Mouse (Mus musculus): ENCODE measurements around the gene Ecel1. TPM values are rescaled to one million over a fixed set of nuclear protein-coding genes. Genes with fewer than 3 reads are reported as not detected.

Ecel1 gene
- polyA plus RNA-seq, 1 experiment from 2014 or later: 0.55 TPM

DNA sequence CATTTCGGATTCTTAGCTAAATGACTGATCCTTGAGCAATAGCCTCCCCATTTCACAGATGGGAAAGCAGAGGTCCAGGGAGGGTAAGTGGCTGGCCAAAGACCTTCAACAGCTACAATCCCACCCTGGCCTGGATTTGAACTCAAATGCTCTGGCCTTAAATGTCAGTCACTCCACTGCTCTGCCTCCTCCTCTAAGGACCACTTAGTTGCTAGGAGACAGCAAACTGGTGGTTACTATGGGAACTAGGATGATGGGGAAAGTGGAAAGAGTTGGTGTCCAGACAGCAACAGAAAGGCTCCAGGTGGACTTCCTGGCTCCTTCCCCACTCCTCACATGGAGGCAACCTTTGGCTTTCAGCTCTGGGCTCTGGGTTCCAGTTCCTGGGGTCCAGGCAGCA is 15.0 kb upstream of the Ecel1 start:
- DNase-seq (ENCODE audit: low spot score): no peak

DNA sequence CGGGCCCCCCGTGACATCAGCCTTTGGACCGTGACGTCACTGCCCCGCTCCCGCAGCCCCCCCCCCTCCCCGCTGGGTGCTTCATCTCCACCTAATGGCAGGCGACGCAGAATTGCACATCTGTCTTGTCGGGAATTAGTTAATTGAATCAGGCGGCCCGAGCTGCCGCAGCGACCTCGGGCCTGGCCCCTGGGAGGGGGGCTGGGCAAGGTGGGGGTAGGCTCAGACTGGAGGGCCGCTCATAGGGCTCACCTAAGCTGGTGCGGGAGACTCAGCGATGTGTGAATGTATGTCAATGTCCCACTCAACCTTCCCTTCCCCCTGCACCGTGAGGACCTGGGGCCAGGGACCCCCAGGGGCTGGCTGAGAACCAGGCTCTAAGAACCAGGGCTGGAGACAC is 14.1 kb upstream of the Ecel1 start:
- no peak for DNase-seq (ENCODE audit: low spot score)

DNA sequence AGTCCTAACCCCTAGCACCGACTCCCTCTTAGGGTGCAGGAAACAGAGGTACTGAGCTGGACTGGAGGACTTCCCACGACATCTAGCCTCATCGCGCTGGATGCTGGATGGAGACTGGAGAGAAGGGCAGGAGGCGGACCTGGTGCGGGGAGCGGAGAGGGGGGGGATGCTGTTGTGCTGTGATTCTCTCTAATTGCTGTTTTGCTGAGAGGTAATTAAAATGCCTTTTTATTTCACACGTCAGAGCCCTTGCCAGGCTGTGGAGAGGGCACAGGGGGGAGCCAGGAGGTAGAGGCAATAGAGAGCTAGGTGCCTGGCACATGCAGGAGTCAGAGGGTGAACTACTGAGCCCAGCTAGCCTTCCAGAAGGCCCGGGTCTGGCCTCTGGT is 8.5 kb upstream of the Ecel1 start:
- DNase-seq (ENCODE audit: low spot score): no peak

DNA sequence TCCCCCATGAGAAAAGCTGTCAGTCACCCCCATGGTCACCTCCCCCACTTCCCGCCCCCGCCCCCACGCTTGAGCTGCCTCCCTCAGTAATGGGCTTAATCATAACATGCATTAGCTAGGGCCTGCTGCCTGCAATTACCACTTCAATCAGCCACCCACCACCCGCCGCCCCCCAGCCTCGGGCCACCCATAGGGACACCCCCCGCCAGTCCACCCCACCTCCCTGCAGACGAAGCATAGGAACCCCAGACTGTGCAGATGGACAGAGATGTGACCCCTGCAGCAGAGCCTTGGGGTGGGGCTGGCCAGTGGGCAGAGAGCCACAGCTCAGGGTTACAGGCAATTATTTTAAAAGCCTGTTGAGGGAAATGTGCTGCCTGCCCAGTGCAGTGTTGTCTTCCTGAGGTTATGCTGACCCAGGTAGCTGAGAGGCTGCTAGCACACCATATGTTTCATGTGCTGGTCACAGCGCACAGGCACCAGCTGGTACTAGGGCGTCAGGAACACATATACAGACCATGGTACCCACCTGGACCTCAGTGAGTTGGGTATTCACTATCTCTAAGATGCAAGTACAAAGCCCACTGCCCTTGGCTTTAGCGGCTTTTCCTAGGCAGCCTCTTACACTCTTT is 8.0 kb upstream of the Ecel1 start:
- no peak for DNase-seq (ENCODE audit: low spot score)

DNA sequence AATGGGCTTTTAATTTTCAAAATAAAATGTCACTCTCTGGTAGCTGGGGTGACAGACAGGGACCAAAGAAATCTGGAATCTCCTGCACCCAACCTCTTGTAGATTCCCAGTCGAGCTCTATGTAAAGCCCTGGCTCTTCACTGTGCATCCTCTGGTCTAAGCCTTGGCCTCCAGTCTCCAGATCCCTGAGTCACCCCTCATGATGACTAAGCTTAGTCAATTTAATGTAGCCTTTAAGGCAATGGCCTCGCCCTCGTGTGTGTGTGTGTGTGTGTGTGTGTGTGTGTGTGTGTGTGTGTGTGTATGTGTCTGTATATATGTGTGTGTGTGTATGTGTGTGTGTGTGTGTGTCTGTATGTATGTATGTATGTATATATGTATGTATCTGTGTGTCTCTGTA is 3.1 kb upstream of the Ecel1 start:
- no peak for DNase-seq (ENCODE audit: low spot score)

DNA sequence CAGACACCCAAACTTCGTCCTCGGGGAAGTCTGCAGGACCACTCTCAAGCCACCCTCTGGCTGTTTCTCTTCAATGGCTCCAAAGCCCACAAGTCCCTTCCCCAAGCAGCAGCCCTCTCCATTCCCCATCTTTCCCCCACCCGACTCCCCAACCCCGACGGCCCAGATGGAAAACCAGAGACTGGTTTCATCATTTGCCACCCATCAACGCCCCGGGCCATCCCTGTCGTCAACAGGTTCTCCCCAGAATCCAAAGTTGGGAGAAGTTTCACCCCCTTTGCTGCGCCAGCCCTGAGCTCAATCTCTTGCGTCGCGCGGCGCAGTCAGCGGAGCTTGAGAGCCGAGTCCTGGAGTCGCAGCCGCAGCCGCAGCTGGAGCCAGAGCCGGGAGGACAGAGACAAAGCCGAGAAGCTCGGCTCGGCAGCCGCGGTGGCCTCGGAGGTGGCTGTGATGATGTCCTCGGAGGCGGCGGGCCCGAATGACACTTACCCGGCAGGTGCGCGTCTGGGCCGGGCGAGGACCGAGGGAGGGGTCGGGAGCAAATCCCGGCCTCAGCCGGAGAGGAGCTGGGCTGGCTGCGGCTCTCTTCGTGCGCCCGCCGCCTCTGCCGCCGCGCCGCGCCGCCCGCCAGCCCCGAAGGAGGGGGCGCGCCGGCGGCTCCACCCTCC is 656 bp downstream of the Ecel1 start:
- no peak for DNase-seq (ENCODE audit: low spot score)

DNA sequence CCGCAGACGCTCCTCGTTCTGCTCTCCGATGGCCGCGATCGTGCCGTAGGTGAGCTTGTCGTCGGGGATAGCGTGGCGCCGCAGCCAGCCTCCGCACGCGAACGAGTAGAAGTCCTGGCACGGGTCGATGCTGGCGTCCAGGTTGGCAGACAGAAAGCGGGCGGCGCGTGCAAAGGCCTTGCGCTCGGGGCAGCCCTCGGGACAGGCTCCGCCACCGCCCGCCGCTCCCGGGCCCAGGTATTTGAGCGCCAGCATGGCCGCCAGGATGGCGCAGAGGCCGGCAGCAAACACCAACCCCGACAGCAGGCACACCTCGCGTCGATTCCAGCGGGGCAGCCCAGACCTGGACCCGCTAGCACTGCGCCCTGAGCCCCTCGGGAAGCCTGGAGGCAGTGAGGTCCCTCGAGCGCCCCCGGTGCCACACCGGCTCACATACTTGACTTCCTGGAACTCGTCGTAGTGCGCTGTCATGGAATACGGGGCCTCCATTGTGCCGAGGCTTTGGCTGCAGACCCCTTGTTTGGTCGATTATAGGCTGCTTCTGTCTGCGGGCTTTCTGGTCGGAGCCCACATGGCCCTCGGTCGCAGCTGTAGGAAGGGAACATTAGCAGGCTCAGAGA is 1.7 kb downstream of the Ecel1 start:
- DNase-seq (ENCODE audit: low spot score): no peak

DNA sequence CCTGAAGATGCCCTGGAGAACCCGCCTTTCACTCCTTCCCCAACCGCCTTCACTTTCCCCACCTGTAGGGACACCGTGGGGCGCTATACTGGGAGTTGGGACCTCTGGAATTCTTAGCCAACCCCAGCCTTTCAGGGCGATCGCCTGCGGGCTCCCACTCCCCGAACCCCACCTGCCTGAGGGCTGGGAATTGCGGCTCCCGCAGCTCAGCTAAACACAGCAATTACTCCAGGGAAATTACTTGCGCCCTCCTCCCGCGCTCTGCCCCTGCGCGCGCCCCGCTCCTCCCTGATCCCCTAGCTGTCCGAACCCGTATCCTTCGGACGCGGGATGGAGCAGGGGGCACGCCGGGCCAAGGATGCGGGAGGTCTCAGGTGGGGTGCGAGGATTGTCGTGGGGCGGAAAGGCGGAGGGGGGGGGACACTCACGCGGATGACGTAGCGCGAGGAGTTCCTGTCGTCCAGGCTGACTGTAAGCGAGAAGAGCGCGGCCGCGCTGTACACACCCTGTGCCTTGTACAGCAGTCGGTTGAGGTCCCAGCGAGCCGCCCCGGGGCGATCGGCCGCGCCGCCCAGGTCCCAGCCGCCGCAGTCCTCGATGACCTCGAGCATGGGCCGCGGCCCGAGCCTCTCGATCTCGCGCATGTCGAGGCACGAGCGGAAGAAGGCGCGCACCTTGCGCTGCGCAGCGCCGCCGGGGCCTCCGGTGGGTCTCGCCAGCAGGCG is 2.4 kb downstream of the Ecel1 start:
- no peak for DNase-seq (ENCODE audit: low spot score)

DNA sequence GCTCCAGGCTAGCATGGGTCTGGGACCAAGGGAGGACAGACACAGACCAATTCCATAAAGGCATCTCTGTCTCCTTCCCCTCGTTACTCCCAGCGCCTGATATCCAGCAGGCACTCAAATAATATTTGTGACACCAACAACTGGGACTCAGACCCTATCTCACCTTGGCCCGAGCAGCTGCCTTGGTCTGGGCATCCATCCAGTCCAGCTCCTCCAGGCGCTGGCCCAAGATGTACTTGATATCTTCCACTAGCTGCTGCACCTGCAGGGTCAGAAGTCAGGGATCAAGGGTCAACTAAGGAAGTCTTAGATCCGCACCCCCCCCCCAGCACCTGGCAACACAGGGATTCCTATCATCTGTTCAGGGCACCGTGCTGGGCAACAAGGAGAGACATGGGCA is 5.0 kb downstream of the Ecel1 start:
- DNase-seq (ENCODE audit: low spot score): no peak

DNA sequence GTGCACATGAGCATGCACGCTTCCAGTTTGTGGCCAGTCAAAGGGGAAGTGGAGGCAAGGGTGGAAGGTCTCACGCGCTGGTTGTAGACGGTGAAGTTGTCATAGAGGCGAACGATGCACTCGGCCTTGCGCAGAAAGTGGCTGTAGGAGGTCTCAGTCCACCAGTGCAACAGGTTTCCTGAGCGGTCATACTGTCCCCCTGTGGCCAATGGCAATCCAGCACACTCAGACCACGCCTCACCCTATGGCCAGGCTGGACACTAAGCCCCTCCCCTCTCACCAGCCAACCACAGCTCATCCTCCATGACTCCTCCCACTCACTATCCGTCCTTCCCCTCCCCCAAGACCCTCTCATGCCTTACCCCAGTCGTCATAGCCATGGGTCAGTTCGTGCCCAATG is 6.9 kb downstream of the Ecel1 start:
- DNase-seq (ENCODE audit: low spot score): no peak

DNA sequence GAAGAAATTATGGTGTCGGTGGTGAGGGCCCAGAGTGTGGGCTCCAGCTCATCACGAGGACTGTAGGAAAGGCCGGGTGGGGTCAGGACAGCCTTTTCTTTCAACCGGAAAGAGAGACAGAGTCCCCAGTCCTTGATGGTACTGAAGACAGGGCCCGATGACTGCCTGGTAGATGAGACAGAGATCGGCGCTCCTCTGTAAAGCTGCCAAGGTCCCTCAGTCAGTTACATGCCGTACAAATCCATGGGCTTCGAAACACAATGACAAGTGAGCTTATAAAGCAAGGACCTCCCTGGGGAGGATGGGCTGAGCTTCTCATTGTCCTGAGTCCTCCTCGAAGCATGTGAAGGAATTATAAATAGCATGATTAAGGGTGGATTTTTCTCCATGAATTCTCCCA is 13.2 kb downstream of the Ecel1 start:
- DNase-seq (ENCODE audit: low spot score): no peak

DNA sequence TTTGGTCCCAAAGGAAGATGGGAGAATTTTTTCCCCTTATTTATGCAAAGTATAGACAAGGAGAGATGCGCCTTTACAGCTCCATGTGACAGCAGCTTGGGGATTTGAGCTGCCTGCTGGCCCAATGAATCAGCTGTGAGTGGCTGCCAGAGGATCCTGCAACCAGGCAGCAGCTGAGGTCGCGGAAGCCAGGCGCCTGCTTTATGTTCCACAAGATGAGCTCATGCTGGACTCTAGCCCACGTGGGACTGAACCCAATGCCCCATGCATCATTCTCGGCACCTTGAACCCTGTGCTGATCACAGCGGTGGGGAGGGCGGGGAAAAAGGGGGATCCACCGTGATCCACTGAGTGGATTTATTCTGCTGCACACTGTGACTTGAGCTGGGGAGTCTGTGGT is 13.9 kb downstream of the Ecel1 start:
- no peak for DNase-seq (ENCODE audit: low spot score)

DNA sequence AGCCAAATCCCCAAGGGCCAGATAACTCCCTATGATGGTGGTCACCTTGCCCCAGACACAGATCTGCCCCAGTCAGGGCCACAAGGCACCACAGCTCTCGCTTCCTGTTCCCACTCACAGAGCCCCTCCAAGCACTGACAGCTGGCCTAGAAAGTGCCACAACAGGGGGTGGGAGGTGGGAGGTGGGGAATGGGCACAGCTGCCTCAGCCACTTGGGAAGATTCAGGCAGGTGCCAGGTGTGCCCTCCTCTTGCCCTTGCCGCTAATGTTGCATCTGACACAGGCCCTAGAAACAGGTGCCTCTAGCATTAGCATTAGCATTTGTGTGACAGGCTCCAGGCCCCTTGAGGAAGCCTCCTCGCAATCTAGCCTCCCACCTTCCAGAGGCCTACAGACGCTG is 14.8 kb downstream of the Ecel1 start:
- DNase-seq (ENCODE audit: low spot score): no peak

DNA sequence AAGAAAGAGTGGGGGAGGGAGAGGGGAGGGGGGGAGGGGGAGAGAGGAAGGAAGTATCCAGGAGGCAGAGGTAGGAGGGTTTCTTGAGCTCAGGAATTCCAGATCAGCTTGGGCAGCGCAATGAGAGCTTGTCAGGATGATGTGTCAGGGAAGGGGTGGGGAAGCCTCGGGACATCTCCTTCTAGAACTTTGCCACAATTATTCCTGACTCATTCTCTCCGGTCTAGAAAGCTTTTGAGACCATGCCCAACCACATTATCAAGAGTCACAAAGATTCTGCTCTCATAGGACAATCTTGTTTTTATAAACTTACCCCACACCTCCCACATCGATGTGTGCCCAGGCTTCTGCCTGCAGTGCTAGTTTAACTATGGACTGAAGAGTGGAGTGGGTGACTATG is 24.5 kb downstream of the Ecel1 start:
- no peak for DNase-seq (ENCODE audit: low spot score)

DNA sequence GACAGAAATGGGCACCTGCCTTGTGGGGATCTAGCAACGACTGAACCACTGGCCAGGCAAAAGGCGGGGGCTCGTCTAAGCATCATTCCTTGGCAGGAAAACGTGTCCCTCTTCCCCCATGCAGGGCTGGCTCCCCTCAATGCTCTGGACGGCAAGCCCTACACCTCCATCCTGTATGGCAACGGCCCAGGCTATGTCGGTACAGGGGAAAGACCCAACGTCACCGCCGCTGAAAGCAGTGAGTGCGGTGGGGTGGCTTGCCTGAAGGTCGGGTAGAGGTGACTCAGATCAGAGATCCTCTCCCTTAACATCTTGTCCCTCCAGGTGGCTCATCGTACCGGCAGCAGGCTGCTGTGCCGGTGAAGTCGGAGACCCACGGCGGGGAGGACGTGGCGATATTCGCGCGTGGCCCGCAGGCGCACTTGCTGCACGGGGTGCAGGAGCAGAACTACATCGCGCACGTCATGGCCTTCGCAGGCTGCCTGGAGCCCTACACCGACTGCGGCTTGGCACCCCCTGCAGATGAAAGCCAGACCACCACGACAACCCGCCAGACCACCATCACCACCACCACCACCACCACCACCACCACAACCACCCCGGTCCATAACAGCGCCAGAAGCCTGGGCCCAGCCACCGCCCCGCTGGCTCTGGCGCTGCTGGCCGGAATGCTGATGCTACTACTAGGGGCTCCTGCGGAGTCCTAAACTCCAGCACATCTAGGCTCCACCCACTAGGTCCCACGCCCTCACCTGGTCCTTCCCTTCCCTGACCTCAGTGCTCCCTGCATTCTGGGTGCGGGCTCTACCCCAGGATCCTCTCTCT is 28.9 kb downstream of the Ecel1 start:
- no peak for DNase-seq (ENCODE audit: low spot score)

DNA sequence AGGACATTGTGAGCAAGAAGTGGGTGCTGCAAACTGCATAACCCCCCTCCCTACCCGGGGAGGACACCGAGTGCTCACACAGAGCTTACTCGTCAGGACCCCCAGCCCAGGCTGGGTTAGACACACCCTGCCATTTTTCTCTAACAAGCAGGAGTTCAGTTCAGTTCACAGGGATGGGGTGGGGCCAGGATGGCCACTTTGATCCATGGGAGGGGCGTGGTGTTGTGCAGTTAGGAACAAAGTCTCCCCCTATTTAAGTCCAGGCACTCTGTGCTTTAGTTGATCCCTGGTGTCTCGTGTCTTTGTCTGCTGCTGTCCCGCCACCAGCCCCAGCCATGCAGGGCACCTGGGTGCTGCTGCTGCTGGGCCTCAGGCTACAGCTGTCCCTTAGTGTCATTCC is 31.6 kb downstream of the Ecel1 start, which contains the start of gene Akp3:
Akp3 (plus strand) TSS at position 301 of the 400 bp plus-strand sequence.
- DNase-seq (ENCODE audit: low spot score): no peak

DNA sequence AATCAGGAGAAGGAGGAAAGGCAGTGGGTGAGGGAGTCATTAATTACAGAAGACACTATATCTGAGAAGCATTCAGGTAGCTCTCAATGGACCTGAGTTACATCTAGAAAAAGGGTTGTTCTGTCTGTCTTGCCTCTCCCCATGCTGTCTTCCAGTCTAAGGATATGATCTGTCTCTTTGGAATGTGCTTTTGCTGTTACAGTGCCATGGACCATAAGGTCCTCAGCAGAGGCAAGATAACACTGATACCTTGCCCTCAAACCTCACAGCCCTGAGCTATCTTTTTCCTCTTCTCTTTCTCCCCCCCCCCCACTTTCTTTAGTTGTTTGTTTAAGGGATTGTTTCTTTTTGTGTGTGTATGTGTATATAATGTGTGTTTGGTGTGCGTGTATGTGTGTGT is 41.5 kb downstream of the Ecel1 start:
- DNase-seq (ENCODE audit: low spot score): no peak

DNA sequence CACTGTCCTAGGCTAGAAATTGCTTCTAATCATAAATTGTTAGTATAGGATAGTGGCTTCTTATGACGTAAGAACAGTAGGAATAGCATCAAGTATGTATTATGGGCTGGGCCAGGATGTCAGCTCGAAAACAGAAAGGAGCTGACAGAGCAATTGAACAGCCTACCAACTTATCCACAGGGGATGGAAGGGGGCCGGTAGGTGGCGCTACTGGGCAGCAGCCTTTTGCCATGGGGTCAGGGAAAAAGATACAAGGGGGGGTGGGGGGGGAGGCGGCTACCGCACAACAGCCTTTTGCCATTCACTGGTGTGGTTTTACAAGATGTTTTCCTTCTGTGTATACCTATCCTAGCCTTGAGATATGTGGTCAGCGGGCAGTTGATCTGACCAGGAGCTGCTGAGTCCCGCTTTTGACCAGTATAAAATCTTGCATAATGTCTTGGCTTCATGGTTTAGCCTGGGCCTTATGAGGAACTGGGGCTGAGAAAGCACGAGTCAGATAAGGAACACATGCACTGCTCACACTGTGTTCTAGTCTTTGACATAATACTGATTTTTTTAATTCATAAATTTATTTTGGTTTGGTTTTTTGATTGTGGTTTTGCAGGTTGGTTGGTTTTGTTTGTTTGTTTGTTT is 44.5 kb downstream of the Ecel1 start:
- DNase-seq (ENCODE audit: low spot score): no peak

DNA sequence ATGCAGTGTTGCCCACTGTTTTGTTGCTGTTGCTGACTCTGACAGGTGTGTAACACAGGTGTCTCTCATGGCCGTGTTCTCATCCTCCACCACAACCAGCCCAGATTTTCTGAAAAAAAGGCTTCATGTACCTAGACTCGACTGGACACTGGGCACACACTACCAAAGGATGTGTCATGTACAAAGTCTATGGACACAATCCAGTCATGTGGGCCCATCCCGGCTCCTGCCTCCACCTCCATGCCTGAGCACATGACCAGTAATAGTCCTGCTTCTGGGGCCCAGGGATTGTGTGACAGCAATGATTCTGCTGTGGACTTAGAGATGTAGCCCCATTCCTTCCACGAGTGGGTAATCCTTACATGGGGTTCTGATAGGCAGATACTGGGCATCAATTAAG is 47.8 kb downstream of the Ecel1 start:
- no peak for DNase-seq (ENCODE audit: low spot score)

DNA sequence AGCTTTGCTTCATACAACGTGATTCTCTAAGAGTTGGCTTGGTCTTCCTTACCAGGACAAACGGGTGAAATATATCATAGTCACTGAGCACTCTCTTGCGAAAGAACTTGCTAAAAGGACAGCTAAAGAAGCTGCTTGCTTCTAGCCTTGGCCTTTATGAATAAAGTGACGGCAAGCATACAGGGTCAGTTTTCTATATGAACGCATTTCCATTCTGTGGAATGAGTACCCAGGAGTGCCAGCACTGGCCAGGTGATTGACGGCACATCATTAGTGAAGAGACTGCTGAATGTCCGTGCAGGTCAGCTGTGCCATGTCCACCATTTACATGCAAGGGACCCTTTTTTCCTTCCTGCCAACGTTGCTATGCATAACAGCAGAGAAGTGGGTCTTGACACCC is 49.8 kb downstream of the Ecel1 start:
- no peak for DNase-seq (ENCODE audit: low spot score)

DNA sequence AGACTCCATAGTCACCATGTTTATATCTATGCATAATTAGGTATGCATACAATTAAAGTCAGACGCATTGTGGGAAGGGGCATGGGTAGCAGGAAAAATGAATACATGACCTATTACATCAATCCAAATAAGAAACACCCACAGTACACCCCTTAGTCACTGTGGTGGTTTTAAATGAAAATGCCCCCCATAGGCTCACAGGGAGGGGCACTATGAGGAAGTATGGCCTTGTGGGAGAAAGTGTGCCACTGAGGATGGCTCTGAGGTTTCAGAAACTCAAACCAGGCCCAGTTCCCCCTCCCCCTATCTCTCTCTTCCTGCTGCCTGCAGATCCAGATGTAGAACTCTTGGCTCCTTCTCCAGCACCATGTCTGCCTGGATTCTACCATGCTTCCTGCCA is 52.4 kb downstream of the Ecel1 start:
- DNase-seq (ENCODE audit: low spot score): no peak

Data from thymus, postnatal 0 days (tissue).